Mouse (Mus musculus) hindbrain, embryonic 15.5 days (tissue): ENCODE results near the gene Herpud1. TPM values are rescaled to one million over a fixed set of nuclear protein-coding genes. Genes with fewer than 3 reads are reported as not detected.

ENCODE experiments used
- ATAC-seq: fragments of 200-750 bp; cut with Nextera tagmentation; 2 replicates; pipeline ENCODE4 v1.8.0; 2017; ENCODE audit warnings: low read depth, moderate number of reproducible peaks, moderate TSS enrichment; ENCODE audit not compliant: low FRiP score
- H3K27ac ChIP-seq: fragments of 300-500 bp; sonication (generic); replicated peaks from 2 replicates; pipeline ENCODE4 v1.5.1; 2015; ENCODE audit warnings: mild to moderate bottlenecking, inconsistent platforms
- H3K27me3 ChIP-seq: fragments of 300-500 bp; sonication (generic); 2 replicates; pipeline ENCODE4 v1.6.1; 2015; ENCODE audit warnings: control low read depth, inconsistent platforms
- H3K36me3 ChIP-seq: fragments of 300-500 bp; sonication (generic); 2 replicates; pipeline ENCODE4 v1.6.1; 2015; ENCODE audit warnings: control low read depth, inconsistent platforms
- H3K4me1 ChIP-seq: fragments of 300-500 bp; sonication (generic); replicated peaks from 2 replicates; pipeline ENCODE4 v1.6.1; 2015; ENCODE audit warnings: control low read depth, inconsistent platforms
- H3K4me2 ChIP-seq: fragments of 300-500 bp; sonication (generic); 2 replicates; pipeline ENCODE4 v1.6.1; 2015; ENCODE audit warnings: moderate library complexity, mild to moderate bottlenecking, inconsistent platforms
- H3K4me3 ChIP-seq: fragments of 300-500 bp; sonication (generic); 2 replicates; pipeline ENCODE4 v1.5.1; 2015; ENCODE audit warnings: mild to moderate bottlenecking, inconsistent platforms
- H3K9ac ChIP-seq: fragments of 300-500 bp; sonication (generic); 2 replicates; pipeline ENCODE4 v1.6.1; 2015; ENCODE audit warnings: inconsistent platforms
- H3K9me3 ChIP-seq: fragments of 300-500 bp; sonication (generic); 2 replicates; pipeline ENCODE4 v1.6.1; 2016; ENCODE audit warnings: control low read depth, inconsistent platforms
- WGBS: fragments of 180-500 bp; shearing (Covaris S2); methylation state at CpG from one replicate; pipeline ENCODE4 v1.1.7; 2015; 5-methylcytosine and 5-hydroxymethylcytosine counted together
- polyA plus RNA-seq: library from polyadenylated mRNA; unstranded; fragments of >200 nt; fragmentation: Nextera tagmentation; extraction: Ambion mirVana; gene quantifications from 2 replicates; pipeline ENCODE4 v1.2.1, GENCODE M21; 2015

The Herpud1 gene
- polyA plus RNA-seq, 1 experiment from 2014 or later: 72.2 TPM

DNA sequence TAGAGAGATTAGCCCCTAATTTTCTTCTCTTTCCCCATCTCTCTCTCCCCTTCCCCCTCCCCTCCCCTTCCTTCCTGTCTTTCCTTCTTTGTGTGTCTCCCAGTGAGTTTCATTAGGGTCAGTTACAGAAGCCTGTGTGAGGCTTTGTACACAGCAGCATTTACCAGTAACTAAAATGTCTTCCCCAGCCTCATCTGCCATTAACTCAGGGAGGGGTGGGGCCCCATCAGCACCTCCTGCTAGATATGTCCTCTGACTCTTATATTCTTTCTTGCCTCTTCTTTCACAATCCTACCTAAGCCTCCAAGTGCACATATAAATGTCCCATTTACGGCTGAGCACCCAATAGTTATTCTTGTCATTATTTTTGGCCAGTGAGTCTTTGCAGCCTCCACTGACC lies 54.2 kb downstream of the Herpud1 start:
- no peaks in the 10 kb centered on the region for H3K9me3 ChIP-seq
- no peak overlapping the region for H3K4me2 ChIP-seq
- 85% methylated on average over 1 of the region's 1 CpGs for WGBS
- H3K4me3 ChIP-seq: no peak overlapping the region
- no peak overlapping the region for H3K27ac ChIP-seq
- no peaks in the 10 kb centered on the region for H3K36me3 ChIP-seq
- H3K27me3 ChIP-seq: no peaks in the 10 kb centered on the region
- H3K4me1 ChIP-seq: no peaks in the 10 kb centered on the region
- no peak overlapping the region for H3K9ac ChIP-seq
- ATAC-seq: no peak

DNA sequence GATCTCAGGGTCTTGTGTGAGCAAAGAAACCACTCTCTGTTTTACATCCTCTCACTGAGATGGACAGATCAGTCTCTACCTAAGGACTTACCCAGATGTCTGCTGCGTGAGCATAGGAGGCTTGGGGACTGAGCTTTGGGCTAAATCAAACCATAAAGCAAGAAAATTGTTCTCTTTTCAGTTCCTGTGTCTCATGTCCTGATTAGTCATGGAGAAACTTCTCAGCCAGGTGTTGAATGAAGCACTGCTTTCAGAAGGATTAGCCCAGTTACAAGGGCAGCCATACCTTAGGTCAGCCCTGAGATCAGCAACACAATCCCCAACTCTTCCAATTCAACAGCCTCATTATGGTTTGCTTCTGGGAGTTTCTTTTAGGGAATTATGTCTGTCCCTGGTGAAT lies 55.4 kb downstream of the Herpud1 start:
- Histone ChIP-seq H3K27ac (no peak overlapping the region), H3K4me1 (no peaks in the 10 kb centered on the region), H3K4me2 (no peak overlapping the region), H3K9me3 (no peaks in the 10 kb centered on the region), H3K27me3 (no peaks in the 10 kb centered on the region), H3K9ac (no peak overlapping the region), H3K36me3 (no peaks in the 10 kb centered on the region), H3K4me3 (no peak overlapping the region)
- WGBS: 97% methylated on average over 1 of the region's 1 CpGs
- no peak for ATAC-seq

DNA sequence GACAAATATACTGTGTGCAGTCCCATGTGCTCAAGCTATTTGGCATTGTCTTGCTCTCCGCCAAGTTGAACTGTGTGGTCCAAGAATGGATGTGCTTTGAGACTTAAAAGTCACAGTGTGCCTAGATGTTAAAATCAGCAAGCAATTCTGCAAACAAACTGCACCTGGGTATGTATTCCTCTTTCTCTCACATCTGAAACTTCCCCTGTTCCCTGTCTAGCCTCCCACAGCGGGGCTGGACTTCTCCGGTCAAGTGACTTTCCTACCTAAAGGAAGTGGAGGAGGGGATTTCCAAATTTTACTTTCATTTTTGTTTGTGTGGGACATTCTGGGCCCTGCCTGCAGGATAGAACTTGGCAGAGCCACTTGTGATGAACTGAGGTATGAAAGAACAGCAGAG lies 56.9 kb downstream of the Herpud1 start:
- Histone ChIP-seq H3K4me2 (no peak overlapping the region), H3K9ac (no peak overlapping the region), H3K4me1 (no peaks in the 10 kb centered on the region), H3K9me3 (no peaks in the 10 kb centered on the region), H3K27ac (no peak overlapping the region), H3K36me3 (no peaks in the 10 kb centered on the region), H3K27me3 (no peaks in the 10 kb centered on the region), H3K4me3 (no peak overlapping the region)
- WGBS: 84% methylated on average over 3 of the region's 3 CpGs
- ATAC-seq: no peak

DNA sequence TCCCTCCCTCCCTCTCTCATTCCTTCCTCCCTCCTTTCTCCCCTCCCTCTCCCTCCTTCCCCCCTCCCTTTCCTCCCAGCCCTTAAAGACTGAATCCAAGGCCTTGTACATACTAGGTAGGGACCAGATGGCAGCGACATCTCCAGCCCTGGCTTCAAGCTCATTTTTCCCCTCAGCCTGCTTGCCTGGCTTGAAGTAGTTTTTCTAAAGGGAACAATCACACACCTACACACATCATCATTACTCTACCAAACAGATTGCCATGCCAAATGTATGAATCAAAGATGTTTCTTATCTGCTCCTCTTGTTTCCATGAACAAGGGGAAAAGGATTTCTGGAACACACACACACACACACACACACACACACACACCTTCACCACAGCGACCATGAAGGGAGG lies 58.2 kb downstream of the Herpud1 start:
- no peak overlapping the region for H3K4me3 ChIP-seq
- H3K9me3 ChIP-seq: no peaks in the 10 kb centered on the region
- no peaks in the 10 kb centered on the region for H3K27me3 ChIP-seq
- ATAC-seq: no peak
- 79% methylated on average over 2 of the region's 2 CpGs for WGBS
- no peaks in the 10 kb centered on the region for H3K4me1 ChIP-seq
- H3K9ac ChIP-seq: no peak overlapping the region
- no peak overlapping the region for H3K4me2 ChIP-seq
- H3K36me3 ChIP-seq: no peaks in the 10 kb centered on the region
- H3K27ac ChIP-seq: no peak overlapping the region

Other genes starting within 250 kb of the Herpud1 start
- not detected in 2 replicates for gene Mt4, start 249.2 kb upstream of the Herpud1 start, polyA plus RNA-seq
- gene Mt3, start 233.8 kb upstream of the Herpud1 start, polyA plus RNA-seq: 211 and 230 TPM in 2 replicates
- gene Mt2, start 213.8 kb upstream of the Herpud1 start, polyA plus RNA-seq: 21.4 and 24.6 TPM in 2 replicates
- gene Mt1, start 207.4 kb upstream of the Herpud1 start, polyA plus RNA-seq: 89.2 and 96.5 TPM in 2 replicates
- gene Nup93, start 171.9 kb upstream of the Herpud1 start, polyA plus RNA-seq: 58.1 and 58.9 TPM in 2 replicates
- 0.08 and 0.14 TPM in 2 replicates for gene Slc12a3, start 57.2 kb upstream of the Herpud1 start, polyA plus RNA-seq
- gene Nlrc5, start 47.9 kb downstream of the Herpud1 start, polyA plus RNA-seq: 0.29 and 0.85 TPM in 2 replicates
- 19.4 and 26.4 TPM in 2 replicates for gene Cpne2, start 146.6 kb downstream of the Herpud1 start, polyA plus RNA-seq
- 45.5 and 48.7 TPM in 2 replicates for gene Rspry1, start 215.5 kb downstream of the Herpud1 start, polyA plus RNA-seq
- gene Fam192a, start 215.6 kb downstream of the Herpud1 start, polyA plus RNA-seq: 63.8 and 69.1 TPM in 2 replicates